25 mouse cellular contexts compared by ENCODE assay signal in genomic region chr1:67518295-67518694, GRCm38 (mm10).
DNase-seq lines count a peak whose midpoint lies in the region; ATAC-seq and TF ChIP-seq lines count a peak whose summit lies in the region.
"Had no signal": no experiment of that assay in that cellular context is flagged by ENCODE, and none has a peak within 500 bp of the region (broad histone marks: within the 10 kb centered on the region; RNA-seq: fewer than 3 reads in every experiment).

No protein-coding gene starts in this region.

- H3K9me3 ChIP-seq in lung, embryonic 14.5 days (ENCODE audit: low read depth, low read length): no peaks in the 10 kb centered on the region
- no peaks in the 10 kb centered on the region for H3K9me3 ChIP-seq in lung, postnatal 0 days (ENCODE audit: low read length)
- no peaks in the 10 kb centered on the region for H3K9me3 ChIP-seq in stomach, embryonic 16.5 days (replicated peaks; ENCODE audit: control insufficient read depth, low read length)
- H3K9me3 ChIP-seq in intestine, embryonic 15.5 days: no peaks in the 10 kb centered on the region
- H3K9me3 ChIP-seq: embryonic facial prominence, embryonic 12.5 days; embryonic facial prominence, embryonic 15.5 days; forebrain, embryonic 12.5 days; forebrain, embryonic 15.5 days; hindbrain, embryonic 13.5 days had no signal

- no peak overlapping the region for H3K4me3 ChIP-seq in lung, embryonic 14.5 days (ENCODE audit: low read depth, low read length)
- H3K4me3 ChIP-seq in lung, postnatal 0 days (ENCODE audit: low read depth, low read length): no peak overlapping the region
- no peak overlapping the region for H3K4me3 ChIP-seq in stomach, embryonic 16.5 days (replicated peaks; ENCODE audit: low read length)
- no peak overlapping the region for H3K4me3 ChIP-seq in intestine, embryonic 15.5 days (replicated peaks)
- H3K4me3 ChIP-seq: embryonic facial prominence, embryonic 12.5 days; embryonic facial prominence, embryonic 15.5 days; erythroblast, embryonic 14.5 days; forebrain, embryonic 12.5 days; forebrain, embryonic 15.5 days; gastrocnemius, adult 2 months; hindbrain, embryonic 13.5 days had no signal

- ATAC-seq in lung, embryonic 14.5 days (ENCODE audit: insufficient read depth): peak; percentile 71
- ATAC-seq in lung, postnatal 0 days: peak; percentile 92
- peak; percentile 78 for ATAC-seq in stomach, embryonic 16.5 days (ENCODE audit: insufficient read depth, low FRiP score)
- no peak for ATAC-seq in intestine, embryonic 15.5 days
- ATAC-seq: activated CD4-positive, CD25-positive, alpha-beta regulatory T cell, adult 4 months; forebrain, embryonic 15.5 days; hindbrain, embryonic 16.5 days had no signal

- DNase-seq in lung, embryonic 14.5 days: peak; percentile 32
- DNase-seq in lung, postnatal 14 days: no peak
- DNase-seq in lung, postnatal 0 days (ENCODE audit: low spot score): peak; percentile 85
- DNase-seq in lung, adult 18-20 months: no peak
- peak; percentile 2 for DNase-seq in lung, postnatal 36 days
- DNase-seq in cerebellum, postnatal 4 days (ENCODE audit: low spot score in 2 of 2): no peak
- DNase-seq: adrenal gland, adult 8-10 months; adrenal gland, postnatal 25 days; cerebellum, adult 18-20 months; cerebellum, adult 9-10 months; cerebellum, postnatal 14 days; gastrocnemius, adult 2 months; gastrocnemius, postnatal 14 days; heart, adult 11 months had no signal

- H3K27me3 ChIP-seq in lung, embryonic 14.5 days (ENCODE audit: insufficient read depth, low read length): no peaks in the 10 kb centered on the region
- no peaks in the 10 kb centered on the region for H3K27me3 ChIP-seq in lung, postnatal 0 days (replicated peaks; ENCODE audit: insufficient read depth, low read length)
- no peaks in the 10 kb centered on the region for H3K27me3 ChIP-seq in stomach, embryonic 16.5 days (ENCODE audit: control insufficient read depth, insufficient read depth, low read length)
- H3K27me3 ChIP-seq in intestine, embryonic 15.5 days (replicated peaks): no peaks in the 10 kb centered on the region
- H3K27me3 ChIP-seq: embryonic facial prominence, embryonic 12.5 days; embryonic facial prominence, embryonic 15.5 days; forebrain, embryonic 12.5 days; forebrain, embryonic 15.5 days; hindbrain, embryonic 13.5 days had no signal

- no peak overlapping the region for H3K27ac ChIP-seq in lung, embryonic 14.5 days (ENCODE audit: low read depth)
- no peak overlapping the region for H3K27ac ChIP-seq in lung, postnatal 0 days (ENCODE audit: low read length)
- H3K27ac ChIP-seq in stomach, embryonic 16.5 days (ENCODE audit: low read length): no peak overlapping the region
- H3K27ac ChIP-seq in intestine, embryonic 15.5 days: no peak overlapping the region
- H3K27ac ChIP-seq: embryonic facial prominence, embryonic 12.5 days; embryonic facial prominence, embryonic 15.5 days; forebrain, embryonic 12.5 days; forebrain, embryonic 15.5 days; gastrocnemius, adult 2 months; hindbrain, embryonic 13.5 days had no signal

- H3K4me2 ChIP-seq in lung, embryonic 14.5 days: no peak overlapping the region
- H3K4me2 ChIP-seq in lung, postnatal 0 days (replicated peaks; ENCODE audit: low read depth, low read length): no peak overlapping the region
- H3K4me2 ChIP-seq in stomach, embryonic 16.5 days (ENCODE audit: low read depth, low read length): no peak overlapping the region
- no peak overlapping the region for H3K4me2 ChIP-seq in intestine, embryonic 15.5 days (replicated peaks)
- H3K4me2 ChIP-seq: embryonic facial prominence, embryonic 12.5 days; embryonic facial prominence, embryonic 15.5 days; forebrain, embryonic 12.5 days; forebrain, embryonic 15.5 days; heart, embryonic 11.5 days; hindbrain, embryonic 13.5 days had no signal

- WGBS in lung, embryonic 14.5 days: 57% methylated on average over 3 of the region's 3 CpGs
- WGBS in lung, postnatal 0 days: 43% methylated on average over 3 of the region's 3 CpGs
- WGBS in stomach, embryonic 16.5 days: 42% methylated on average over 3 of the region's 3 CpGs
- WGBS in intestine, embryonic 15.5 days: 70% methylated on average over 3 of the region's 3 CpGs

- H3K4me1 ChIP-seq in lung, embryonic 14.5 days (ENCODE audit: insufficient read depth): no peaks in the 10 kb centered on the region
- H3K4me1 ChIP-seq in lung, postnatal 0 days (ENCODE audit: insufficient read depth, low read depth, low read length): no peaks in the 10 kb centered on the region
- no peaks in the 10 kb centered on the region for H3K4me1 ChIP-seq in stomach, embryonic 16.5 days (ENCODE audit: control insufficient read depth, insufficient read depth, low read length)
- no peaks in the 10 kb centered on the region for H3K4me1 ChIP-seq in intestine, embryonic 15.5 days (replicated peaks)
- H3K4me1 ChIP-seq: embryonic facial prominence, embryonic 12.5 days; embryonic facial prominence, embryonic 15.5 days; forebrain, embryonic 12.5 days; forebrain, embryonic 15.5 days; hindbrain, embryonic 13.5 days had no signal

- H3K9ac ChIP-seq in lung, embryonic 14.5 days: no peak overlapping the region
- no peak overlapping the region for H3K9ac ChIP-seq in lung, postnatal 0 days (replicated peaks; ENCODE audit: low read depth)
- H3K9ac ChIP-seq in stomach, embryonic 16.5 days (ENCODE audit: low read length): no peak overlapping the region
- no peak overlapping the region for H3K9ac ChIP-seq in intestine, embryonic 15.5 days
- H3K9ac ChIP-seq: embryonic facial prominence, embryonic 12.5 days; embryonic facial prominence, embryonic 15.5 days; forebrain, embryonic 12.5 days; forebrain, embryonic 15.5 days; hindbrain, embryonic 13.5 days had no signal

- no peak for TF ChIP-seq CTCF in lung, embryonic 14.5 days (IDR thresholded peaks at IDR 0.05; ENCODE audit: low read depth)
- TF ChIP-seq CTCF in lung, postnatal 0 days (IDR thresholded peaks at IDR 0.05): no peak

- H3K36me3 ChIP-seq in lung, embryonic 14.5 days (ENCODE audit: insufficient read depth): no peaks in the 10 kb centered on the region
- H3K36me3 ChIP-seq in lung, postnatal 0 days (ENCODE audit: insufficient read depth, low read length): no peaks in the 10 kb centered on the region
- H3K36me3 ChIP-seq in stomach, embryonic 16.5 days (ENCODE audit: control insufficient read depth, insufficient read depth, low read length): no peaks in the 10 kb centered on the region
- H3K36me3 ChIP-seq in intestine, embryonic 15.5 days: no peaks in the 10 kb centered on the region
- H3K36me3 ChIP-seq: embryonic facial prominence, embryonic 12.5 days; embryonic facial prominence, embryonic 15.5 days; forebrain, embryonic 12.5 days; forebrain, embryonic 15.5 days; hindbrain, embryonic 13.5 days had no signal

- peak; percentile 46; the same call in 1 of the 2 replicates for TF ChIP-seq EP300 in lung, postnatal 0 days (IDR thresholded peaks at IDR 0.05)

Comparison
In these comparisons a context has a peak if more than half of its experiments do, and no peak if none do; other contexts are left out.
1. DNase-seq: peak in lung, embryonic 14.5 days (single experiment), lung, postnatal 0 days (single experiment) and lung, postnatal 36 days (single experiment); none in lung, postnatal 14 days (single experiment), lung, adult 18-20 months (0 of 2) and cerebellum, postnatal 4 days (0 of 2).